Mouse (Mus musculus) megakaryocyte, embryonic 14.5 days (primary cell): ENCODE results near the gene Nkd1.

Experiments
- FLI1 ChIP-seq: IDR thresholded peaks from 2 replicates; pipeline ENCODE4 v1.6.1; 2012; ENCODE audit warnings: low read length, inconsistent platforms, mixed read lengths
- GATA1 ChIP-seq: IDR thresholded peaks from 3 replicates; pipeline ENCODE4 v1.6.1; 2012; ENCODE audit warnings: mixed read lengths, low read length, inconsistent platforms, borderline replicate concordance

GRCm38 (mm10) chr8:88555669-88556068, 34.5 kb downstream of the Nkd1 start:
- TF ChIP-seq GATA1 (no peak), FLI1 (no peak)
